Mouse (Mus musculus): ENCODE measurements around the gene Plppr5.

Gene Plppr5

DNA sequence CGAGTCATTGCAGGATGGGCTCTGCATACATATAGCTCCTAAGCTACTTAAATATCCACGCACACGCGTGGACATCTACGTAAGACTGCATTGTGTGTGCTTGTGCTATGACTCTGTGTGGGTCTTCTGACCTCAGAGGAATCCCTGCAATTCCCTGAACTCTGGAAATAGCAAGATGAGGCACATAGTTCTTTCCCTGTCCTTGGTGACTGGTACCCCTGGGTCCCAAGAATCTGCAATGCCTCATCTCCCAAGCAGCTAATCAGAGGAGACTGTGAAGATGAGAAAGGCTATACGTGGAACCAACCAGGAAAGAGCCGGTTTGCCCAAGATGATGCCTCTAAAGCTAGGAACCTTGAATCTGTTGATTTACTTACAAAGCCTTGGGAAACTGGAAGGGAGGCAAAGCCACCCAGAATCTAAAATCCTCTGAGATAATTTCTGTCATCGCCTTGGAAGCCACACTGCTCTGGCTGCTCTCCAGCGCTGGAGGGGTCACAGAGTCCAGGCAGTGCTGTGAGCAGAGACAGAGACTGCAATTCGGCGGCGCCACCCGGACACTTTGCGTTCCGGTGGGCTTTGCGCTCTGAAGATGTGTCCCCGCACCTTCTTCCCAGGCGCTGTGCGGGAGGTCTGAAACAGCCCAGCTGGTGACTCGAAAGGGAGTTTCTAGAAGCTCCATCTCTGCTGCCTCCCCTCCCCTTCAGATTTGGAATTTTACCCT, at the start of gene Plppr5:
Plppr5 (plus strand) TSS at position 308 of the 724 bp plus-strand sequence.
- peak; percentile 11 for DNase-seq

DNA sequence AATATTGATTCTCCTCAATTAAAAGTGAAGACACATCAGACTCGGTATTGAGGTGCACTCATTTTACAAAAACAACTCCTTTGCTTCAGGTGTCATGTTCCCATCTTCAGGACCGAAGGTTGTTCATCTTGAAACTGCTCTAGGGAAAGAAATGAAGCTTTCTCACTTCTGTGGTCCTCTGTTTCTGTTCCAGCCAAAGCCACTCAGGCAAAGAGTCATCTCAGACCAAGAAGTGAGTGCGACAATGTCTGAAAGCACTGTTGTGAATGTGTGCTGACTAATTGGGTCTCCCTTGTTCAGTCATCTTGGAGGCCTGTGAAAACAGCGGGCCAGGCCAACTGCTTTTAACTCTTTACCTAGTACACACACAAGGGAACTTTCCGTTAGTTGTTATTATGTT, 24.7 kb upstream of the Plppr5 start:
- no peak for DNase-seq

GRCm38 (mm10) chr3:117550526-117550925, 24.1 kb upstream of the Plppr5 start:
- DNase-seq, result no peak

- no peak for DNase-seq
Measured at GRCm38 (mm10) chr3:117556972-117557371, 17.7 kb upstream of the Plppr5 start.

- no peak for DNase-seq
Measured at GRCm38 (mm10) chr3:117575253-117575927, 754 bp downstream of the Plppr5 start.

DNA sequence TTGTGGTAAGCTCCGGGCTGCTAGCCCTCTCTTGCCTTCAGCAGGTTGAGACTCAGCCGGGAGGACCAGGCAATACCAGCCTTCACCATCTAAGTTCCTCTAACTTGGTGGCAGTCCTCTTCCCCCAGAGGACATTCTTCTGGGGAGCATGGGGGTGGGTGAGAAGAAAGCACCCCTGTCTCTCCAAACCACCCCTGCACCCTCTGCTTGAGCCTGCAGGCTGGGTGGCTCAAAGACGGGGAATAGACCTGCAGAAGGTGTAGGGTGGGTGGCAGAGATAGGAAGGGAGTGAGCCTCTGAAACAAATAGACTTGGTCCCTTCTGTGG, 1.3 kb downstream of the Plppr5 start:
- DNase-seq, result no peak

- peak; percentile 10 for DNase-seq
Measured at GRCm38 (mm10) chr3:117577349-117577748, 2.7 kb downstream of the Plppr5 start.

DNA sequence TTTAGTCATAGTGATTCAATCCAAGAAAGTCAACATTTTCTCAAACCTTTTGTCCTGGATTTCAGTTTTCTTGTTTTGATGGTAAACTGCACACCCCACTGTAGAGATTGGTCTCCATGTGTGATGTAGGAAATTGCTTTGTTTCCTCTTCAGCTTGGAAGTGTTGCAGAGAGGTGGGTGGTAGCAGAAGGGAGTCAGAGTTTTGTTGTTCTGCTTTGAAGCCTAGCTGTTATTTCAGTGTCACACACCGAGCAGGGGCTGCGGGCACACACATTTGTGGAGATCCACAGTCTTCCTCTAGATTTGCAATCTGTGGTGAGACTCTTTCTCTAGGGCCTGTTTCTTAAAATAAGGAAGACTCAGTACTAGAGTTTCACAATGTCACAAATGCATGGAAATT, 8.0 kb downstream of the Plppr5 start:
- DNase-seq, result no peak

DNA sequence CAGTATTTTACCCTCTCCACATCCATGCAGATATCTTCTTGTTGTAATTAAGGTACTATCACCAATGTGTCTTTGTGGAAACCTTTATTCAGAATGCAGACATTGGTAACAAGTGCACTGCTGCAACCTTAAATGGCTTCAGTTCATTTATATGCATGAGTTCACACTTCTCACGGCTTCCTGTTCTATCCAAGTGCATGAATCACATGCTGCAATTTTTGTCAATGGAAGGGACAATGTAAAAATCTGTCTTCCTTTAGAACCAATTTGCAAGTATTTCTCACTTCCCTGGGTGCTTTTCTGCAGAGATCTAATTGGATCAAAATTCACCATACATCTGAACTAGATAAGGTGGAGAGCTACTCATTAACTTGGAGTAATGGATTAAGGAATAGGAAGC, 27.8 kb downstream of the Plppr5 start:
- no peak for DNase-seq

GRCm38 (mm10) chr3:117603458-117603857, 28.8 kb downstream of the Plppr5 start:
- DNase-seq, result no peak

DNA sequence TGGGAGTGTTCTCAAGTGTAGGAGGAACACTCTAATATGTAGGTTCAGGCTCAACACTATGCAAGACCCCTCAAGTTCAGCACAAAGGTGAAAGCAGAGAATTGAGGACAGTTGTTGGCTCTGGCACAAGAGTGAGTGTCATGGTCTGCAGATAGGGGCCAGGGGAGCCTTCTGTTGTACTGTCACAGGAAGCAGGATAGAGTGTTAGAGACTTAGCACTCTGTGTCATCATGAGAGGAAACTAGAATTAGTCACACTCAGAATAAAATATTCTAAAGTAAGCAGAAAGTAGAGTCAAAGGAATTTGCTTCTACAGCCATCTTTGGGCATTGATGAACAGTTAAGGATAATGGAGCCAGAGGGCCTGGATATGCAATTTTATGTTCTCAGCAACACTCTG, 31.7 kb downstream of the Plppr5 start:
- no peak for DNase-seq

- DNase-seq, result no peak
Measured at GRCm38 (mm10) chr3:117611453-117611852, 36.8 kb downstream of the Plppr5 start.

GRCm38 (mm10) chr3:117614856-117615255, 40.2 kb downstream of the Plppr5 start:
- DNase-seq, result no peak

DNA sequence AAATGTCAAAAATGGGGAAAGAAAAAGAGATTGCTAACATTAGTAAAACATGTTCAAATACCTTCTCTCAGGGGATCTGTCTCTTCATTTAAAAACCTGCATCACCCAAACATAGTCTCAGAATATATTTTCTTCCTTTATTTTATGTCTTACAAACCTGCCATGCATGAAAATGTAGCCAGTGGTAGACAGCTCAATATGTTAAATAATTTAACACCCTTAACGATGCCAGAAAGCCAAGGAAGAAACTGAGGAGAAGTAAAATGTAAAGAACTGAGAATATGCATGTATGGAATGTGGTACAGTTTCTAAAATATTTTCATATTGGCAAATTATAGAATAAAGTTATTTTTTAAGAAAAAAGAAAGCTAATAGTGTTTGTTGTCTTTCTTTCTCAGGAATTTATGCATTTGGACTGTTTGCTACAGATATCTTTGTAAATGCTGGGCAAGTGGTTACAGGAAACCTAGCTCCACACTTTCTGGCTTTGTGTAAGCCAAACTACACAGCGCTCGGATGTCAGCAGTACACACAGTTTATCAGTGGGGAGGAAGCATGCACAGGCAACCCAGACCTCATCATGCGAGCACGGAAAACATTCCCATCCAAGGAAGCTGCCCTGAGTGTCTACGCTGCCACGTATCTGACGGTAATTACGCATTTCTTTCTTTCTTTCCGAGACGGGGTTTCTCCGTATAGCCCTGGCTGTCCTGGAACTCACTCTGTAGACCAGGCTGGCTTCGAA, 50.8 kb downstream of the Plppr5 start:
- DNase-seq, result no peak

- no peak for DNase-seq
Measured at GRCm38 (mm10) chr3:117628799-117629198, 54.2 kb downstream of the Plppr5 start.

GRCm38 (mm10) chr3:117630332-117630731, 55.7 kb downstream of the Plppr5 start:
- DNase-seq, result no peak

GRCm38 (mm10) chr3:117648612-117649011, 74.0 kb downstream of the Plppr5 start:
- DNase-seq, result no peak

DNA sequence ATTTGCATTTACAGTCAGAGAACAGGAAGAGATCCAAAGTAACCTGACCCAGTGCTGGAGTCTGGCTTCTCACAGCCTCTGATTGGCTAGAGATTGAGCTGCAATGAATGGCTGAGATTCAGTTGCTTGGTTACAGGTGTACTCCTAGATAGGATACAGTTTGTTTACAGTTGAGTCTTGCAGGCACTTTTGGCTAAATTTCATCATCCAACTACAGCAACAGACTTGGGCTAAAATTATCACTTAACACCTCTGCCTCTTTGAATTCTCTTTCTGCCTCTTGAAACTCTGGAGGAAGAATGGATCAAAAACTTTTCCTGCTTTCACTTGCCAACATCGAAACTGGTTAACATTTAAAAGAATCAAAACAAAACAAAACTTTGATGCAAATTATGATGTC, 89.7 kb downstream of the Plppr5 start:
- DNase-seq, result no peak

DNA sequence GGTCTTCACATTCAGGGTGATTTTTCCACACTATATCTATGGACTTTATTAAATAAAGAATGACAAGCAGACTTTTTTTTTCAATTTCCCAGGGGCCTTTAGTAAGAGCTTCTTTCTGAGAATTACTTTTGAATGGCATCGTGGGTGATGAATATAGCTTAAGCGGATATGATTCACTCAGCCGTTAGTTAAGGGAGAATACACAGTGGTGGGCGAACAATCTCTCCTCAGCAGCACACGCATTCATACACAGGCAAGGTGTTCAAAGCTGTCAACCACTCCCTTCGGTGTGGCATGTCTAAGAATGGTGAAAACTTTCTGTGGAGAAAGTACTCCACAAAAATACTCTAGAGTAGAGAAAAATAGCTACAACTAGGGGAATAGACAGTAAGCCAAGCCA, 104.6 kb downstream of the Plppr5 start:
- no peak for DNase-seq

GRCm38 (mm10) chr3:117684640-117685039, 110.0 kb downstream of the Plppr5 start:
- no peak for DNase-seq

GRCm38 (mm10) chr3:117686036-117686435, 111.4 kb downstream of the Plppr5 start:
- no peak for DNase-seq

DNA sequence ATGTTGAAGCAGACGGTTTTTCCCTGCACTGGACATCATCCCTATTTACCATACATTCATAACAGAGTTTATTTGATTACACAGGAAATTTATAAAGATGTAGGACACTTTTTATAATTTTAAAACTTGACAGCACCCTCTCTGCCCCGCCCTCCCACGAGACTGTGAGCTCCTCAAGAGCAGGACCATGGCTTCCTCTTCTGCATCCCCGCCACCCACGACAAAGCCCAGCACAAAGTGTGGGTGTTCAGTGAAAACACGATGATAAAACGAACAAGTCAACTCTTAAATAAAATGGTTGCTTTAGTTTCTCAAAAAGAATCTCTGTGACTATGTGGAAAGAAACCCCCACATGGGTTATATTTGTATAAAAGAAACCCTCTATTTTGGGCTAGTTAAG, 112.0 kb downstream of the Plppr5 start:
- no peak for DNase-seq

DNA sequence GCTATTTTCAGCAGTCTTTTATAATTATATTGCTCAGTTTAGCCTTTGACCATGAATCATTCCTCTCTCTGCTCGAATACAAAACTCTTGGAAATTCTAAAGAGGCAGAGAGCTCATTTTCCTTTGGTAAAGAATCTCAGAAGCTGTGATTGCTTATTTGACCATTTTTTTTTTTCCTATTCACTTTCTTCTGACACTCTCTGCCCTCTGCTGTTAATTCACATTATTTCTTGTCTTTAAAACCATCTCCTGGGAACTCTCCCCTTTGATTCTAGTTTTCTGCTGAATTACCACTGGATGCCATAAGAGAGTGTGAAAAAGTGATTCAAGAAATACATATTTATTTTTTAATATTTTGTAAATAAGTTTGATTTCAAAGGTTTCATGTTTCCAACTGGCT, 120.1 kb downstream of the Plppr5 start:
- no peak for DNase-seq

- DNase-seq, result no peak
Measured at GRCm38 (mm10) chr3:117696350-117696749, 121.7 kb downstream of the Plppr5 start.

Measured in lung, postnatal 14 days (tissue).